Mouse (Mus musculus): Measurements from ENCODE around the gene Csnk2b.

DNA sequence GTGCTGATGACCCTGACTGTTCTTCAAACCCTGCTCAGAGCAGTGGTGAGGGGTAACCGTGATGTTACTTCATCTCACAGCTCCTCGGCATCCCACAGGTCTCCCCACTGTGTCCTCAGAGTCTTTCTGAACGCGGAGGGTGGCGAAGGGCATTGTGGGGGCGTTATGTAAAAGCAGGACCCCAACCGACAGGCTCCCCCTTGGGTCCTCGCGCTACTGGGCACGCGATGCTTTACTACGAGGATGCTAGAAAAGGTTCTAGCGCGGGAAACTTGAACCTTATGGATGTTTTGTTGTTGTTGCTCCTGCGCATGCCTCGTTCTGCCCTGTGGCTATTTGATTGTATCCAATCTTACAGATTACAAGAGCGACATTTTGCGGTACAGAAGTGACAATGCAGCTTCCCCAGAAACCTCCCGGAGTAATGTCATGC, at the start of gene Csnk2b:
- no peak for TF ChIP-seq GATA1 (IDR thresholded peaks at IDR 0.05; ENCODE audit: borderline replicate concordance, low read length)
- no peak; the same call in 1 of the 2 replicates for TF ChIP-seq FLI1 (IDR thresholded peaks at IDR 0.05; ENCODE audit: low read length)

Data from megakaryocyte, embryonic 14.5 days (primary cell).